8 mouse cellular contexts compared by ENCODE assay signal in genomic region chr4:135286833-135287395, GRCm38 (mm10). TPM values are rescaled to one million over a fixed set of nuclear protein-coding genes. Genes with fewer than 3 reads are reported as not detected.
DNase-seq lines count a peak whose midpoint lies in the region; ATAC-seq lines count a peak whose summit lies in the region.

No protein-coding gene starts in this region.

- DNase-seq in hindbrain, embryonic 11.5 days (ENCODE audit: low spot score) = no peak
- peak; percentile 67 for DNase-seq in MN1 (ENCODE audit: low spot score)
- peak; percentile 68 to 85 for DNase-seq in heart, adult 18-20 months
- peak; percentile 41 to 81 for DNase-seq in kidney, postnatal 25 days
- no peak for DNase-seq in thymus, postnatal 25 days
- no peak for DNase-seq in left cerebral cortex, adult 9 months (ENCODE audit: low spot score in 2 of 2)

- 0 out of 2 replicates have a peak overlapping the region, but pooled peaks have one; percentile 5 for H3K9ac ChIP-seq in hindbrain, embryonic 11.5 days (ENCODE audit: low read depth, low read length)
- no peak overlapping the region for H3K9ac ChIP-seq in hindbrain, embryonic 16.5 days (ENCODE audit: low read depth, low read length)

- H3K9me3 ChIP-seq in hindbrain, embryonic 11.5 days (ENCODE audit: control insufficient read depth, low read length) = no peaks in the 10 kb centered on the region
- H3K9me3 ChIP-seq in hindbrain, embryonic 16.5 days (ENCODE audit: control insufficient read depth, low read length) = no peaks in the 10 kb centered on the region

- 15% methylated on average over 16 of the region's 16 CpGs for WGBS in hindbrain, embryonic 11.5 days
- WGBS in hindbrain, embryonic 16.5 days = 14% methylated on average over 16 of the region's 16 CpGs

- H3K4me1 ChIP-seq in hindbrain, embryonic 11.5 days (replicated peaks; ENCODE audit: control insufficient read depth, insufficient read depth, low read length) = peaks cover 4% of the 10 kb centered on the region; the same call in 1 of the 2 replicates
- H3K4me1 ChIP-seq in hindbrain, embryonic 16.5 days (ENCODE audit: control insufficient read depth, insufficient read depth, low read depth, low read length) = no peaks in the 10 kb centered on the region; the same call in 1 of the 2 replicates

- no peak for ATAC-seq in hindbrain, embryonic 11.5 days (ENCODE audit: low FRiP score)
- ATAC-seq in hindbrain, embryonic 16.5 days = no peak
- peak; percentile 45 for ATAC-seq in megakaryocyte progenitor cell, adult 5-6 weeks (replicated peaks; ENCODE audit: poor library complexity)

- H3K27me3 ChIP-seq in hindbrain, embryonic 11.5 days (ENCODE audit: control insufficient read depth, insufficient read depth, low read length) = no peaks in the 10 kb centered on the region
- H3K27me3 ChIP-seq in hindbrain, embryonic 16.5 days (replicated peaks; ENCODE audit: control insufficient read depth, insufficient read depth, low read length) = no peaks in the 10 kb centered on the region

- H3K4me2 ChIP-seq in hindbrain, embryonic 11.5 days (replicated peaks; ENCODE audit: low read depth, low read length) = no peak overlapping the region; the same call in 1 of the 2 replicates
- no peak overlapping the region for H3K4me2 ChIP-seq in hindbrain, embryonic 16.5 days (ENCODE audit: low read length)

- no peak overlapping the region; the same call in 1 of the 2 replicates for H3K27ac ChIP-seq in hindbrain, embryonic 11.5 days (ENCODE audit: low read depth, low read length)
- no peak overlapping the region for H3K27ac ChIP-seq in hindbrain, embryonic 16.5 days (ENCODE audit: low read depth, low read length)

- H3K4me3 ChIP-seq in hindbrain, embryonic 11.5 days (ENCODE audit: low read depth, low read length) = no peak overlapping the region
- no peak overlapping the region for H3K4me3 ChIP-seq in hindbrain, embryonic 16.5 days (ENCODE audit: low read length)

- no peaks in the 10 kb centered on the region for H3K36me3 ChIP-seq in hindbrain, embryonic 11.5 days (ENCODE audit: control insufficient read depth, insufficient read depth, low read length)
- H3K36me3 ChIP-seq in hindbrain, embryonic 16.5 days (ENCODE audit: control insufficient read depth, insufficient read depth, low read length) = no peaks in the 10 kb centered on the region

RNA-seq across cellular contexts. Expression of gene Clic4, which starts 14.3 kb away (rescaled TPM):
- 109 and 147 TPM in 2 replicates for polyA plus RNA-seq in hindbrain, embryonic 11.5 days (2014; fragmentation: Nextera tagmentation; extraction: Ambion mirVana)
- 56.1 and 71.0 TPM in 2 replicates for polyA plus RNA-seq in hindbrain, embryonic 16.5 days (2015; fragmentation: Nextera tagmentation; extraction: Ambion mirVana)
- total RNA-seq in heart, adult 18-20 months (2021) = 100 to 1,000 TPM; 253 to 258 TPM
- 28.2 and 34.1 TPM in 2 replicates for total RNA-seq in megakaryocyte progenitor cell, adult 5-6 weeks (2015)
- total RNA-seq in megakaryocyte progenitor cell, adult 5-6 weeks (2017) = 29.9 and 35.1 TPM in 2 replicates

Comparison
In these comparisons a context has a peak if more than half of its experiments do, and no peak if none do; other contexts are left out.
1. DNase-seq: peak in MN1 (single experiment), heart, adult 18-20 months (2 of 2) and kidney, postnatal 25 days (2 of 2); none in hindbrain, embryonic 11.5 days (single experiment), thymus, postnatal 25 days (single experiment) and left cerebral cortex, adult 9 months (0 of 2).
2. RNA of gene Clic4, which starts 14.3 kb away (total RNA-seq): 253 to 258 TPM in heart, adult 18-20 months; 28.2 to 35.1 TPM in megakaryocyte progenitor cell, adult 5-6 weeks; every median in the first group is over 4 times any median in the second.